Mouse (Mus musculus) lung, postnatal 10 days (tissue): ENCODE measurements at regions not wholly inside any gene's neighbourhood (a gene's known extent, or its start where the extent isn't known, plus 50 kb on each side); places are given as distances from the start of the nearest gene placed in this dataset.

Experiments used
- DNase-seq: peaks from one replicate; pipeline ENCODE4 v3.0.0; 2021

- no peak for DNase-seq
Measured at GRCm38 (mm10) chr14:118318524-118318923, 51.8 kb downstream of the Gm9376 start.

GRCm38 (mm10) chr14:118320101-118320500, 53.3 kb downstream of the Gm9376 start:
- no peak for DNase-seq

GRCm38 (mm10) chr14:118321083-118321482, 54.3 kb downstream of the Gm9376 start:
- no peak for DNase-seq

- no peak for DNase-seq
Measured at GRCm38 (mm10) chr14:118322003-118322821, 55.5 kb downstream of the Gm9376 start.

- no peak for DNase-seq
Measured at GRCm38 (mm10) chr14:118322865-118323264, 56.1 kb downstream of the Gm9376 start.

GRCm38 (mm10) chr14:118338071-118338470, 71.3 kb downstream of the Gm9376 start:
- no peak for DNase-seq

- no peak for DNase-seq
Measured at GRCm38 (mm10) chr14:118362931-118363330, 96.2 kb downstream of the Gm9376 start.

- DNase-seq = no peak
Measured at GRCm38 (mm10) chr14:118363391-118363821, 96.6 kb downstream of the Gm9376 start.

GRCm38 (mm10) chr14:118366522-118366921, 99.8 kb downstream of the Gm9376 start:
- DNase-seq = no peak

- DNase-seq = no peak
Measured at GRCm38 (mm10) chr14:118368619-118369431, 102.1 kb downstream of the Gm9376 start.

GRCm38 (mm10) chr14:118371336-118371735, 104.6 kb downstream of the Gm9376 start:
- DNase-seq = no peak

GRCm38 (mm10) chr14:118374819-118375520, 108.2 kb downstream of the Gm9376 start:
- no peak for DNase-seq

GRCm38 (mm10) chr14:118375641-118376040, 108.9 kb downstream of the Gm9376 start:
- no peak for DNase-seq

GRCm38 (mm10) chr14:118379624-118380023, 112.9 kb downstream of the Gm9376 start:
- DNase-seq = no peak

- DNase-seq = peak; percentile 7
Measured at GRCm38 (mm10) chr14:118385529-118385932, 118.8 kb downstream of the Gm9376 start.

- DNase-seq = no peak
Measured at GRCm38 (mm10) chr14:118388061-118388460, 121.3 kb downstream of the Gm9376 start.

GRCm38 (mm10) chr14:118390790-118391189, 124.0 kb downstream of the Gm9376 start:
- DNase-seq = no peak

- DNase-seq = no peak
Measured at GRCm38 (mm10) chr14:118391561-118391960, 124.8 kb downstream of the Gm9376 start.

- DNase-seq = no peak
Measured at GRCm38 (mm10) chr14:118393676-118394075, 126.9 kb downstream of the Gm9376 start.

GRCm38 (mm10) chr14:118414275-118414674, 147.5 kb downstream of the Gm9376 start:
- DNase-seq = no peak

- DNase-seq = no peak
Measured at GRCm38 (mm10) chr14:118416163-118416562, 149.4 kb downstream of the Gm9376 start.

- DNase-seq = no peak
Measured at GRCm38 (mm10) chr14:118419442-118420193, 152.9 kb downstream of the Gm9376 start.
